Mouse (Mus musculus) cerebellum, adult (tissue): Measurements from ENCODE around the gene Gm17402.

Experiments
- ATAC-seq: cut with Nextera tagmentation; 2 replicates; pipeline ENCODE4 v1.9.2; 2017; ENCODE audit warnings: mild to moderate bottlenecking, moderate library complexity, mixed read lengths; ENCODE audit not compliant: insufficient number of reproducible peaks, low FRiP score, low TSS enrichment

Gm17402 gene

GRCm38 (mm10) chr3:67375063-67375462, at the start of gene Gm17402:
Gm17402 (minus strand) TSS chr3:67375163.
- ATAC-seq, result no peak

DNA sequence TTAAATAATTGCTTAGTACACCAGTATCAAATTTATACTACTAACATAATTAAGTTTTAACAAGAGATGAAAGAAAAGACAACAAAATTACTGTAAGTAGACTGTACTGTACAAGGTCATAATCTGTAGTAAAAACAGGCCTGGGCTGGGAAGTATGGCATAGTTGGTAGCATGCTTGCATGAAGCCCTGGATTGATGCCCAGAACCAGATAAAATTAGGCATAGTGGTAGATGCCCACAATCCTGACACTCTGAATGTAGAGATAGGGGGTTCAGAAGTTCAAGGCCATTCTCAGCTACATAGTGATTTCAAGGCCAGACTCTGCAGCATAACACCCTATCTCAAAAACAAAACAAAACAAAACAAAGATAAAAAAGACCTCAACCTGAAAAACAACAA, 3.3 kb upstream of the Gm17402 start:
- no peak for ATAC-seq

GRCm38 (mm10) chr3:67374360-67374778, 594 bp downstream of the Gm17402 start:
- 0 out of 2 replicates have a peak, but pooled peaks have one; percentile 2 for ATAC-seq

- ATAC-seq, result peak; percentile 92
These were observed 1.1 kb downstream of the Gm17402 start, which contains the start of gene Mlf1 for GRCm38 (mm10) chr3:67373872-67374271. Mlf1 (plus strand) TSS chr3:67374097.

DNA sequence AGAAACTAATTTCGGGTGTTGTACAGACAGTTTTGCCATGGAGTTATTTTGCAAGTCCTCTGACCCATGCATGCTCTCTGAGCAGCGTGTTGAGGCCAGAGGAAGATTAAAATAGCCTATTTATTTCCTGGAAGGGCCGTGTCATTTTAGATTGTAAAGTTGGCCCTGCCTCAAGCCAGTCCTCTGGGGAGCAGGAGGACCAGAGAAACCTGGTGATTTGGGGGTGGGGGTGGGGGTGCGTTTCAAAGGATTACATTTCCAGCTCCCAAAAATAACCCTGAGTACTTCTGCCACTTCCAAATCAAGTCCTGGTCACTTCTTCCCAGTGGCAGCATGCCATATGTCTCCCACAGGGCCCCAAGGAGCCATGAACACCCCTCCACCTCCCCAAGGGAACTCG, 2.2 kb downstream of the Gm17402 start:
- no peak for ATAC-seq

DNA sequence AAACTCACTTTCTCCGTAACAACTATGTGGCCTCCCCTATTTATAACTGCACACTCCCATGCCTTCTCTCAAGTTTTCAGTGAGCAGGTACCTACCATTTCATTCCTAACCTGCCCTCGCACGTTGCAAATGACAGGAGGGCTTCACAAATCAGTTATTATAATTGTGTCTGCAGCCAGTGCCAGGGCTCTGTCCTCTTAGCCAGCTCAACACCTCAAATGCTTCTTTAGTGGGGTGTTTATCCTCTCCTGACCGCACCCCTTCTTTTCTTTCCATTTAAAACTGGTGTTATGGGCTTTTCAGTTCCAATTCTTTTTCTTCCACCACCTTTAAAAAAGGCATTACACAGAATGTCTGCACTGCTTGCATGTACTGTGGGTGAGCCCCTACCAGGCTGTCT, 2.8 kb downstream of the Gm17402 start:
- ATAC-seq, result no peak

DNA sequence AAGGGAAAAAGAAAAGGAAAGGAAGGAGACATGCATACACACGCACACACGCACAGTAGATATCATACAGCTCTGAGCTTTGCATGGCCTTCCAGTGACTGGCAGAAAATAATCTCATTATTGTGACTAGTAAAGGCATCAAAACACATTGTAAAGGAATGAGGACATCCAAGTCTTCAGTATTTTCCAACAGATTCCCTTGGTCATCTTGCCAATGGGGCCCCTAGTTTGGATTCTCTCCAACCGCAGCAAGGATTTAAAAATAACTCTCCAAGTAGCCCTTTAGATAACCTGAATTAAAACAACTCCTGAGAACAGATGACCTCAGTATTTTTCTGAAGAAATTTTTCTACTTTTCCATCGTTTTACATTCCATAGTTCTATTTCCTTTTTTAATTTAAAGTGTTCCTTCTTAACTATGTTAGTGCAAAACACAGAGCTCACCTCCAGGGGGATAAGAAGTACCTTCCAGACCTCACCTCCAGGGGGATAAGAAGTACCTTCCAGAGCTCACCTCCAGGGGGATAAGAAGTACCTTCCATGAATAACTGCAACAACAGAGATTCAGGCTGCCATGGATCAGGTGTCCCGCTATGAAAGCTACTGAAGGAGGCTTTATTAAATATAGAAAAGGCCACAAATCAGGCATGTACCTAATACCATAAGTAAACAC, 5.4 kb downstream of the Gm17402 start:
- ATAC-seq, result no peak

GRCm38 (mm10) chr3:67367481-67367880, 7.5 kb downstream of the Gm17402 start:
- no peak for ATAC-seq

DNA sequence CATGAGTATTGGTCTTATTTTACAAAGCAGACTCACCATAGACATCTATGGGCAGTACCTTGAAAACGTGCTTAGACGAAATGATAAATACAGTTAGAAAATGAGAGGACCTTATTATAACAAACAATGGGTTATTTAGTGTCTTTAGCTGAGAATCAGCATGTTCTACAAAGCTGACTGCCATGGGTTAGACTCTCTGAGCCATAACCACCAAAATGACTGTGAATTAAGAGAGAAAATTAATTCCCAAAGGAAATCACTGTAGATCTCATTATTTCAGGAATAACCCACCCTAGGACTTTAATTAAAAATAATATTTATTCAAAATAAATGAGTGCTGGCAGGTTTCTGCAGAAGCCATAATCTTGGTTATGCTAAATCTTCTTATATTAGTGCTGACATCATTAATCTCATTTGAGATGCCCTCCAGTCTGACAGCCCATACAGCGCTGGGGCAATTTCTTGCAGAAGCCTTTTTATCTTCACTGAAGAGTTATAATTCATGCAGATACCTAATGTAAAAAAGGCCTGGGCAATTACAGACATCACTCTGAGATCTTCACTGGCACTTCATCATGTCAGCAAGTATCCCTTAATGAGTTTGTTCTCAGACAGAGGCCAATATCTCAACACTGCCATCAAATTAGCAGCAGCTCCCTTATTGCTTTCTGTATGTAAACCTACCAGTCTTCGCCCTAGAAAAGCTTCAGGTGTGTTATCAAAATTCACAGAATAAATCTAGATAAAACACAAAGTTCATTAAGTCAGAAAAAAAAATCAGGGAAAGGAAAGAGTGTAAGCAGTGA, 8.7 kb downstream of the Gm17402 start:
- ATAC-seq, result no peak

- ATAC-seq, result no peak
These were observed 16.6 kb downstream of the Gm17402 start for GRCm38 (mm10) chr3:67358376-67358775.

DNA sequence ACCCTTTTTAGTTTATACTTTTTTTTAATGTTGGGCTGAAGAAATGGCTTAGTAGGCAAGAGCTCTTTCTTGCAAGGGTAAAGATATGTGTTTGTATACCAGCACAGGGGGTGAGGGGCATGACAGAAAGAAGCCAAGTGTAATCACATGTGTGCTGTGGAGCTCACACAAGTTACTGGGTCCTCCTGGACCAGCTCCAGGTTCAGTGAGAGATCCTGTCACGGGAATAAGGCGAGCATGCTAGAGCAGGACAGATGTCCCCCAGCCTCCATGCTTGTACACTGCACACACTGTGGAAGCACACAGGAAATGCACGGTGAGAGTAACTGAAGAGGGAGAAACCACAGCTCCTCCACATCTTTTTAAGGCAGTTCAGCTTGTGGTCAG, 22.2 kb downstream of the Gm17402 start:
- ATAC-seq, result no peak

DNA sequence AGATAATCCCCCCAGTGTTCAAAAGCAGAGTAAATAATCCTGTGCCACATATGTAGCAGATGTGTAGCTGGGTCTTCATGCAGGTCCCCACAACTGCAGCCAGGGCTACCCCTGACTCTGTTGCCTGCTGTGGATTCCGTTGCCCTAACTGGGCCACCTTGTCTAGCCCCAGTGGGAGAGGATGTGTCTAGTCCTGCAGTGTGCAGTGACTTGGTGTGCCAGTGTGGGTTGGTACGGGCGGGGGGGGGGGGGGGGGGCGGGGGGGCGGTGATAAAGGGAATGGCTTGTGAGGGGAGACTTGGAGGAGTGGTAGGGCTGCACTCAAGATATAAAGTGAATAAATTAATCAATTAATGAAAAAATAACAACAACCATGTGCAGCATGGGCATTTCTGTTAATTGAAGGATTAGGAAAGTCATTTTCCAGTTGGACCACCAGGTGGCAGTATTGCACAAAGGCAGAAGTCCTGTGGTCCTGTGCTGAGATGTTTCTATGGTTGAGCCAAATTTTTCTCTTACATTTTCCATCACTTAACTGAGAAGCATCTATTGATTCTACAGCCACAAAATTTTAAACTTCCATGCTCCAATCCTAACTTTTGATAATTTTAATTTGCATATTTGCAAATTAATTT, 22.7 kb downstream of the Gm17402 start:
- 0 out of 2 replicates have a peak, but pooled peaks have one; percentile 40 for ATAC-seq

DNA sequence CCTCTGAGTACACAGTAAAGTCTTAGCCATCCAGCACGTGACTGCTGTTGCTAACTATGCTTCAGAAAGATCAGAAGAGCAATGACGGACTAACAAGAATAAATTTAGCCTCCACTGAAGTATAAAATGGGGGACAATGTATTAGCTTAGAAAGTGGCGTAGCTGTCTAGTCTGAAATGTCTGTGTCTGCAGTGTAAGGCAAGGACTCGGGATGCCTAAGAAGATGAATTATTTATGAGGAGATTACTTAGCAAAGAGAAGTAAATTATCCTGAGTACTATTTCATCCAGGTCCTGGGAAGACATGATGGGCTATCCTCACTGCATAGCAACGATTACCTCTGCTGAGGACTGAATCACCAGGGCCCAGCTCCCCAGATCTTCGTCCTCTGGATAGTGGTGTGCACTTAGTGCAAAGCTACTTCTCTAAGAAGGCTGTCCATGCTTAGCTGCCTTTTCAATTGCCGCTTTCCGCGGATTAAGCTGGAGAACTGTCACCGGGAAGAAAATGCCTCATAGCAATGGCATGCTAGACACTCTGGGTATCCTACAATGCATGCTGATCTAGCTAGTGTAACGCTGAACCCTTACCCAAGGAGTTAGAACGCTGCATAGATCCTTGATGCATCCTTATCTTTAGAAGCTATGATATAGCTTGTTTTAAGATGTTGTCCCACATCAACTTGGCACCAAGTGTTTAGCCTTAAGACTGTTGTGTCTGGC, 23.4 kb downstream of the Gm17402 start:
- ATAC-seq, result no peak

- no peak for ATAC-seq
These were observed 28.3 kb downstream of the Gm17402 start for GRCm38 (mm10) chr3:67346674-67347073.

GRCm38 (mm10) chr3:67344599-67344998, 30.4 kb downstream of the Gm17402 start:
- no peak for ATAC-seq

DNA sequence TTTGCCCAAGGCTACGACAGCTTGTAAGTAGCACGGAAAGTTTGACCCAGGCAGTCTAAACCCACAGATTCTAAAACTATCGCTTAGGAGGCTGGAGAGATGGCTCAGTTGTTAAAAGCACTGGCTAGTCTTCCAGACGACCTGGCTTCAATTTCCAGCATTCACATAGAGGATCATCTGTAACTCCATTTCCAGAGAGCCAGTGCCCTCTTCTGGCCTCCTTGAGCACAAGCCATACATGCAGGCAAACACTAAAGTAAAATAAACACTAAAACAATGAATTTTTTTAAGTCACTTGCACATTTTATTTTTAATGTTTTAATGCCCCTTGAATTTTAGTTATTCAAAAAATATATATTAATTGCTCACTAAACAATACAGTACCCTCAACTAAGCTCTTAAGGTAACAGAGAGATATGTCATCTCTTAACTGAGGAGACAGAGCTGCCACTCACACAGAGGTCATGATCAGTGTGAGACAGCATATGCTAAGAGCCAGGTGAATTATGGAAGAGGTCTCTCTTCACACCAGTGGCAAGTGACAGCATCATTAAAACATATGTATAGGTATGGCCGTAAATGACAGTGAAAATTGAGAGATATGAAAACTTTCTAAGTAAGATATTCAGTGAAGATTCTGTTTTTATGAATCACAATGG, 31.8 kb downstream of the Gm17402 start:
- ATAC-seq, result no peak

- no peak for ATAC-seq
These were observed 34.0 kb downstream of the Gm17402 start for GRCm38 (mm10) chr3:67340921-67341320.

- ATAC-seq, result no peak
These were observed 35.4 kb downstream of the Gm17402 start for GRCm38 (mm10) chr3:67339558-67339957.

DNA sequence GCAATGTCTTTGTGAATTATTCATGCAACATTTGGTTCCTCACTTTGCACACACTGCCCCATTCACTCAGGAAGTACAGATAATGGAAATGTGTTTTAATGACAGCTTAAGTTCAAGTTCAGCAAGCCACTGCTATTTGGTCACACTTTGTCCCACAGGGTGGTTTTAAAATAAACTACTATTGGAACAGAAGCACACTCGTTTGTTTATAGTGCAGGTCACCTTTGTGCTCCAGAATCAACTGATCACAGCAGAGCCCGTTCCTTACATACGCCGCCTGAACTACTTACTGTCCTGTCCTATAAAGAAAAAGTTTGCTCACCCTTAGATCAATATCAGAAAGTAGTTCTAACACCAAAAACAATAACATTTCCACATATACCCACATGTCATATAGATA, 52.5 kb downstream of the Gm17402 start:
- ATAC-seq, result no peak
